Mouse (Mus musculus) midbrain, embryonic 13.5 days (tissue): ENCODE measurements around the gene Gorasp2. TPM values are rescaled to one million over a fixed set of nuclear protein-coding genes. Genes with fewer than 3 reads are reported as not detected.

ENCODE experiments used
- ATAC-seq: fragments of 200-750 bp; cut with Nextera tagmentation; 2 replicates; pipeline ENCODE4 v1.8.0; 2017; ENCODE audit warnings: mild to moderate bottlenecking, moderate TSS enrichment, moderate library complexity
- H3K27ac ChIP-seq: fragments of 300-500 bp; sonication (generic); 2 replicates; pipeline ENCODE4 v1.5.1; 2015; ENCODE audit warnings: inconsistent platforms, mild to moderate bottlenecking, moderate library complexity
- H3K27me3 ChIP-seq: fragments of 300-500 bp; sonication (generic); 2 replicates; pipeline ENCODE4 v1.6.1; 2015; ENCODE audit warnings: mild to moderate bottlenecking, inconsistent platforms
- H3K36me3 ChIP-seq: fragments of 300-500 bp; sonication (generic); 2 replicates; pipeline ENCODE4 v1.6.1; 2015; ENCODE audit warnings: mild to moderate bottlenecking, inconsistent platforms
- H3K4me1 ChIP-seq: fragments of 300-500 bp; sonication (generic); replicated peaks from 2 replicates; pipeline ENCODE4 v1.6.1; 2015; ENCODE audit warnings: inconsistent platforms
- H3K4me2 ChIP-seq: fragments of 300-500 bp; sonication (generic); replicated peaks from 2 replicates; pipeline ENCODE4 v1.6.1; 2015; ENCODE audit warnings: moderate library complexity, mild to moderate bottlenecking, inconsistent platforms
- H3K4me3 ChIP-seq: fragments of 300-500 bp; sonication (generic); replicated peaks from 2 replicates; pipeline ENCODE4 v1.5.1; 2015; ENCODE audit warnings: mild to moderate bottlenecking, inconsistent platforms
- H3K9ac ChIP-seq: fragments of 300-500 bp; sonication (generic); replicated peaks from 2 replicates; pipeline ENCODE4 v1.6.1; 2015; ENCODE audit warnings: mild to moderate bottlenecking, inconsistent platforms
- H3K9me3 ChIP-seq: fragments of 300-500 bp; sonication (generic); 2 replicates; pipeline ENCODE4 v1.6.1; 2016; ENCODE audit warnings: mild to moderate bottlenecking, inconsistent platforms
- WGBS: fragments of 180-500 bp; shearing (Covaris S2); methylation state at CpG from one replicate; pipeline ENCODE4 v1.1.7; 2015; 5-methylcytosine and 5-hydroxymethylcytosine counted together
- polyA plus RNA-seq: library from polyadenylated mRNA; unstranded; fragments of >200 nt; fragmentation: Nextera tagmentation; extraction: Ambion mirVana; gene quantifications from 2 replicates; pipeline ENCODE4 v1.2.1, GENCODE M21; 2015

The Gorasp2 gene
- polyA plus RNA-seq, 1 experiment from 2014 or later: 123 TPM

DNA sequence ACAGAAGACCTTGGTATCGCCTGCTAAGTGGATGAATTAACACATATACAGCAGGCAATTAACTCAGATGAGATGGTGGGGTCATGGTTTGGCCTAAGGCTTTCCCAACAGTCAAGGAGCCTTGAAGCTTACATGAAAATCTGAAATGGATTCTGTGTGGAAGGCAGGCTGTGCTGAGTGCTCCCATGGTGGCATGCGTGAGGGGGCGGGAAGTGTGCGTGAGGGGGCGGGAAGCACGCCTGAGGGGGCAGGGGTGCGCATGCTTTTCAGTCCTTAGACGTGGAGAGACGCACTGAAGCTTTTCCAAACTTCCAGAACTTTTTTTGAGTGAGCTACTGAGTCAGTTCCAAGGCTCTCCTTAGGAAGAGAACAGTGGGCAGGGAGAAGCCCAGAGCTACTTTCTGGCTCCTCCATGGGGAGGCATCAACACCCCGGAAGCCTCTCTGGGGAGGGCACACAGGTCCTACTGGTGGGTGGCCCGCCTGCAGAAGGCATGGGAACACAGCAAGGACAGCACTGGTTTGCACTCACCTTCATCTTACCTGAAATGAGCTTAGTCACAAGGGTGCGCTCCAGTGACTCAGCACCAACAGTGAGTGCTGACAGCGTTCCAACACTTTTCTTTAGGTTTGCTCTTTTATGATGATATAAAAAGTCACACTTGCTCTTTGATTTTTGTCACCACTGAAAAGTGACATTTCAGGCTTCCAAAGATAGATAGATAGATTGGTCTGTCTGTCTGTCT, 47.8 kb downstream of the Gorasp2 start:
- 0 out of 2 replicates have a peak, but pooled peaks cover 4% of the 10 kb centered on the region for H3K4me1 ChIP-seq
- H3K4me2 ChIP-seq: no peak overlapping the region
- WGBS: 83% methylated on average over 13 of the region's 13 CpGs
- H3K27ac ChIP-seq: no peak overlapping the region
- H3K4me3 ChIP-seq: no peak overlapping the region
- no peak overlapping the region for H3K9ac ChIP-seq
- H3K27me3 ChIP-seq: no peaks in the 10 kb centered on the region
- no peaks in the 10 kb centered on the region for H3K9me3 ChIP-seq
- H3K36me3 ChIP-seq: peaks cover 32% of the 10 kb centered on the region
- no peak for ATAC-seq

DNA sequence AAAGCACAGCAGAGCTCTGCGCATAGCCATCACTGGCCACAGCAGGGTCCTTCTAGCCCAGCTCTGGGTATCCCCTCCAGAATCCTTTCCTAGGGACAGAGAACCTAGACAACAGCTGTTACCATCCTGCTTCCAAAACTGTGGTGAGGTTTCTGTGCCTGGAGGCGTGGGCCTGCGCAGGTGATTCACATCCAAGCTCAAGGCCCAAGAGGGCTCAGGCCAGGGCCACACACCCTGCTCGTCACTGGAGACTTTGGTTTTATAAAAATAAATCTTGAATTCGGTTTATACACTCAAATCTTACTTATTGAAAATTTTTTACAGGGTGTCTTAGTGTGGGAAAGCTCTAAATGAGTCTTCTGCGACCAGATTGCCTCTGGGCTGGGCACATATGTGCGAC, 48.9 kb downstream of the Gorasp2 start:
- H3K27me3 ChIP-seq: no peaks in the 10 kb centered on the region
- no peaks in the 10 kb centered on the region for H3K4me1 ChIP-seq
- no peak for ATAC-seq
- no peaks in the 10 kb centered on the region for H3K9me3 ChIP-seq
- peaks cover 42% of the 10 kb centered on the region for H3K36me3 ChIP-seq
- H3K9ac ChIP-seq: no peak overlapping the region
- H3K4me3 ChIP-seq: no peak overlapping the region
- H3K27ac ChIP-seq: no peak overlapping the region
- H3K4me2 ChIP-seq: no peak overlapping the region
- 95% methylated on average over 7 of the region's 7 CpGs for WGBS

- Histone ChIP-seq H3K27ac (no peak overlapping the region), H3K4me2 (no peak overlapping the region), H3K4me1 (no peaks in the 10 kb centered on the region), H3K9ac (no peak overlapping the region), H3K9me3 (no peaks in the 10 kb centered on the region), H3K27me3 (no peaks in the 10 kb centered on the region), H3K36me3 (peaks cover 49% of the 10 kb centered on the region), H3K4me3 (no peak overlapping the region)
- 95% methylated on average over 4 of the region's 4 CpGs for WGBS
- ATAC-seq: no peak
Measured at GRCm38 (mm10) chr2:70710878-70711277, 49.5 kb downstream of the Gorasp2 start.

DNA sequence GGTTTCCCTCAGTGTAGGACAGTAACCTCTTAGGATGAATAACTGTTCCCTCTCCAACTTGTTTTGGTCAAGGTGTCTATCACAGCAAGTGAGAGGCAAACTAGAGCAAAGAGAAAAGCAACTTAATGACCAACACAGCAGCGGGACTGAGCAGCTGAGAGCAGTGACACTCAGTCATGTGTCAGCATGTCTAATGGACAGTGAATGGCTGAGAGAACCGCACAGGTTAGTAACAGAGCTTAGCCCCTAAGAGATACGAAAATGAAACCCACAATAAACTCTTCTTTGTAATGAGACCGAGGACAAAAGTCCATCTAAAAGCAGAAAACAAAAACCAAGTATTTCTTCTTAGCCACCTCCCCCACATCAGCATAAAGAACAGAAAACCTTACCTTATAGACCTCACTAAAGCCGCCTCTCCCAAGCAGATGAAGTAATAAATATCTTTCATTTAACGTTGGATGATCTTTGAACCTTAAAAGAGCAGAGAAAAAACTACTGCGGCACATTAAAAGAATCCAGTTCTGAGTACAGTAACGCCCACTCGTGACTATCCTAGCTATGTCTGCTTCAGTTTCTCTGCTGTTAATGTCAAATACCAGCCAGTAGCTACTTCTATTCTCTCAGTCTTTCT, 62.4 kb downstream of the Gorasp2 start:
- H3K4me2 ChIP-seq: no peak overlapping the region
- no peak overlapping the region for H3K9ac ChIP-seq
- H3K4me1 ChIP-seq: no peaks in the 10 kb centered on the region
- no peak for ATAC-seq
- no peak overlapping the region for H3K27ac ChIP-seq
- H3K27me3 ChIP-seq: no peaks in the 10 kb centered on the region
- peaks cover 44% of the 10 kb centered on the region for H3K36me3 ChIP-seq
- 90% methylated on average over 9 of the region's 9 CpGs for WGBS
- no peaks in the 10 kb centered on the region for H3K9me3 ChIP-seq
- H3K4me3 ChIP-seq: no peak overlapping the region

DNA sequence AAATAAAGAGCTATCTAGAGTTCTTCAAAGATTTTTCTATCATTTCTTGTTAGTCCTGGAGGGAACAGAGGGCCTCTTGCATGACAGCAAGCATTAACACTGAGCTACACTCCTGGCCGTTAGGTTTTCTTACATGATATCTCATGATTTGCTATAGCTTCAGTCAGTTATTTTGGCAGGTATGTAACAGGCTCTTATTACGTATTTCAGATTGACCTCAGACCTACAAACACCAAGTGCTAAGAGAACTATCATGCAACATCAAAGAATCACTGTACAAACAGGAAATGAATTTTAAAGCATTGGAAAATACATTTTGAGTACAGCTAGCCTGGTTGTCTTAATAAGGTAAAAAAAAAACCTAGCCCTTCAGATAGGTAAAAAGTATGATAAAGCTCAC, 65.7 kb downstream of the Gorasp2 start:
- no peak overlapping the region for H3K4me3 ChIP-seq
- WGBS: 88% methylated on average over 2 of the region's 2 CpGs
- H3K4me2 ChIP-seq: no peak overlapping the region
- H3K27me3 ChIP-seq: no peaks in the 10 kb centered on the region
- H3K9ac ChIP-seq: no peak overlapping the region
- no peaks in the 10 kb centered on the region for H3K4me1 ChIP-seq
- H3K36me3 ChIP-seq: peaks cover 27% of the 10 kb centered on the region
- no peak for ATAC-seq
- no peak overlapping the region for H3K27ac ChIP-seq
- no peaks in the 10 kb centered on the region for H3K9me3 ChIP-seq

DNA sequence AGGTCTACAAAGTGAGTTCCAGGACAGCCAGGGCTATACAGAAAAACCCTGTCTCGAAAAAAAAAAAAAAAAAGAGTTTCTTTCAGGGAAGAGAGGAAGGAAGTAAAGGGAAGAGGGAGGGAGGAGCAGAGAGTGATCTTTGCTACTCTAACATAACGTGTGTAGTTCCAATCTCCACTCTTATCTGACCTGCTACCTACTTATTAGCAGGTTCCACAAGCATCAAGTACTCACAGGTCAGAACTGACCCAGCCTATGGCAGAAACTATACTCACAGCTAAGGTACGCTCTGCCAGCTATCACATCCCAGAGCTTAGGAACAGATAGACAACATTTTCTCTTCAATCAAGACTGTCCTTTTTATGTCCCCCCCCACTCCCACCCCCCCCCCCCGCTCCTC, 74.2 kb downstream of the Gorasp2 start:
- WGBS: 84% methylated on average over 4 of the region's 4 CpGs
- no peak overlapping the region for H3K27ac ChIP-seq
- no peaks in the 10 kb centered on the region for H3K4me1 ChIP-seq
- no peak overlapping the region for H3K9ac ChIP-seq
- no peaks in the 10 kb centered on the region for H3K27me3 ChIP-seq
- ATAC-seq: no peak
- no peak overlapping the region for H3K4me2 ChIP-seq
- H3K4me3 ChIP-seq: no peak overlapping the region
- no peaks in the 10 kb centered on the region for H3K9me3 ChIP-seq
- H3K36me3 ChIP-seq: peaks cover 40% of the 10 kb centered on the region

- ATAC-seq: no peak
- WGBS: 92% methylated on average over 5 of the region's 5 CpGs
- H3K9ac ChIP-seq: no peak overlapping the region
- no peaks in the 10 kb centered on the region for H3K9me3 ChIP-seq
- no peaks in the 10 kb centered on the region for H3K27me3 ChIP-seq
- H3K36me3 ChIP-seq: peaks cover 40% of the 10 kb centered on the region
- H3K4me2 ChIP-seq: no peak overlapping the region
- no peaks in the 10 kb centered on the region for H3K4me1 ChIP-seq
- H3K27ac ChIP-seq: no peak overlapping the region
- no peak overlapping the region for H3K4me3 ChIP-seq
Measured at GRCm38 (mm10) chr2:70736008-70736407, 74.6 kb downstream of the Gorasp2 start.

DNA sequence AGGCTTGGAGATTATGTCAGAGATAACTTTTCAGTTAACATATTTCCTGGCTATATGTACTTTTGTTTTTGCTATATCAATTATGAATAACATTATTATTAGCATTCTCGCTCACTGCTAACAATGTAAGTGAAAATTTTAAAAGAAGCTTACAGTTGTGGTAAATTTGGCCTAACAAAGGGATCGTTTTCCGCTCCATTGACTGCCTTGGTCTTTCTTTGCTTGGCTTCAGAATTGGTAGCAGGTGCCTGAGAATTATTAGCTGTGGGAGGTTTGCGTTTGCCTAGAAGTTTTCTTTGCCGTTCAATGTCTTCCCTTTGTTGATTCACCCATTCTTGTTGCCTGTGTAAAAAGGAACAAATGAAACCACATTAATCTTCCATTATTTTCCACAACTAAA, 80.5 kb downstream of the Gorasp2 start:
- Histone ChIP-seq H3K9me3 (no peaks in the 10 kb centered on the region), H3K4me3 (no peak overlapping the region), H3K27ac (no peak overlapping the region), H3K4me2 (no peak overlapping the region), H3K36me3 (peaks cover 51% of the 10 kb centered on the region), H3K9ac (no peak overlapping the region), H3K27me3 (no peaks in the 10 kb centered on the region), H3K4me1 (no peaks in the 10 kb centered on the region)
- no peak for ATAC-seq
- 63% methylated on average over 5 of the region's 5 CpGs for WGBS

DNA sequence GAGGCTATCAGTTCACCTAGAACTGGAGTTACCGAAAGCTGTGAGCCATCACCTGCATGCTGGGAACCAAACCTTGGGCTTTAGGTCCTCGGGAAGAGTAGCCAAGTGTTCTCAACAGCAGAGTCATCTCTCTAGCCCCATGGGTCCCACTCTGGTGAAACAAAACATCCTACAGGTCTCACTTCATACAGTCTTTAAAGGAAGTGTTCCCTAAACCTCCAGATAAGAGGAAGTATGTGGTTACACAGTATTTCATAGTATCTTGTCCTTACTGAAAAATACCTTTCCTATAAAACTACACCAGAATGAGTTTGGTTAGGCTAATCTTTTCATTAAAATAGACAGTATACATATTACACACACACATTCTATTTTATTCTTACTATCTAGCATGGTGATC, 81.2 kb downstream of the Gorasp2 start:
- no peak for ATAC-seq
- H3K9ac ChIP-seq: no peak overlapping the region
- H3K4me3 ChIP-seq: no peak overlapping the region
- peaks cover 46% of the 10 kb centered on the region for H3K36me3 ChIP-seq
- no peak overlapping the region for H3K27ac ChIP-seq
- no peak overlapping the region for H3K4me2 ChIP-seq
- H3K4me1 ChIP-seq: no peaks in the 10 kb centered on the region
- no peaks in the 10 kb centered on the region for H3K9me3 ChIP-seq
- 89% methylated on average over 2 of the region's 2 CpGs for WGBS
- no peaks in the 10 kb centered on the region for H3K27me3 ChIP-seq

GRCm38 (mm10) chr2:70751655-70752054, 90.3 kb downstream of the Gorasp2 start:
- H3K4me2 ChIP-seq: no peak overlapping the region
- no peak overlapping the region for H3K4me3 ChIP-seq
- peaks cover 8% of the 10 kb centered on the region for H3K36me3 ChIP-seq
- H3K27ac ChIP-seq: no peak overlapping the region
- H3K27me3 ChIP-seq: no peaks in the 10 kb centered on the region
- 95% methylated on average over 2 of the region's 2 CpGs for WGBS
- no peak for ATAC-seq
- H3K9ac ChIP-seq: no peak overlapping the region
- no peaks in the 10 kb centered on the region for H3K9me3 ChIP-seq
- H3K4me1 ChIP-seq: no peaks in the 10 kb centered on the region

- ATAC-seq: no peak
- H3K27ac ChIP-seq: no peak overlapping the region
- H3K27me3 ChIP-seq: no peaks in the 10 kb centered on the region
- no peak overlapping the region for H3K4me3 ChIP-seq
- H3K9me3 ChIP-seq: no peaks in the 10 kb centered on the region
- WGBS: 92% methylated on average over 5 of the region's 5 CpGs
- no peak overlapping the region for H3K4me2 ChIP-seq
- no peaks in the 10 kb centered on the region for H3K4me1 ChIP-seq
- H3K9ac ChIP-seq: no peak overlapping the region
- peaks cover 8% of the 10 kb centered on the region for H3K36me3 ChIP-seq
Measured at GRCm38 (mm10) chr2:70752149-70752548, 90.8 kb downstream of the Gorasp2 start.
